Mouse (Mus musculus) limb, embryonic 14.5 days (tissue): ENCODE data around the gene Gm3336. TPM values are rescaled to one million over a fixed set of nuclear protein-coding genes. Genes with fewer than 3 reads are reported as not detected.

Experiments
- ATAC-seq: fragments of 200-750 bp; cut with Nextera tagmentation; 2 replicates; pipeline ENCODE4 v1.8.0; 2017; ENCODE audit warnings: low read depth, moderate number of reproducible peaks, moderate TSS enrichment; ENCODE audit not compliant: low FRiP score
- DNase-seq: peaks from one replicate; pipeline ENCODE4 v3.0.0-alpha.2; 2015; ENCODE audit warnings: low spot score
- H3K27ac ChIP-seq: fragments of 300-500 bp; sonication (generic); replicated peaks from 2 replicates; pipeline ENCODE4 v1.5.1; 2014; ENCODE audit warnings: low read depth, mild to moderate bottlenecking, low read length, moderate library complexity, mixed read lengths
- H3K27me3 ChIP-seq: fragments of 300-500 bp; sonication (generic); 2 replicates; pipeline ENCODE4 v1.6.1; 2014; ENCODE audit warnings: low read length, mixed read lengths; ENCODE audit not compliant: control insufficient read depth, insufficient read depth
- H3K36me3 ChIP-seq: fragments of 300-500 bp; sonication (generic); 2 replicates; pipeline ENCODE4 v1.6.1; 2014; ENCODE audit warnings: mild to moderate bottlenecking, low read length, moderate library complexity, mixed read lengths; ENCODE audit not compliant: control insufficient read depth, insufficient read depth
- H3K4me1 ChIP-seq: fragments of 300-500 bp; sonication (generic); 2 replicates; pipeline ENCODE4 v1.6.1; 2014; ENCODE audit warnings: antibody characterized with exemption, low read length, mixed read lengths; ENCODE audit not compliant: control insufficient read depth, insufficient read depth
- H3K4me2 ChIP-seq: fragments of 300-500 bp; sonication (generic); replicated peaks from 2 replicates; pipeline ENCODE4 v1.6.1; 2014; ENCODE audit warnings: low read depth, mild to moderate bottlenecking, low read length, moderate library complexity; ENCODE audit not compliant: severe bottlenecking
- H3K4me3 ChIP-seq: fragments of 300-500 bp; sonication (generic); replicated peaks from 2 replicates; pipeline ENCODE4 v1.5.1; 2014; ENCODE audit warnings: low read length
- H3K9ac ChIP-seq: fragments of 300-500 bp; sonication (generic); 2 replicates; pipeline ENCODE4 v1.6.1; 2014; ENCODE audit warnings: mild to moderate bottlenecking, low read depth, low read length, moderate library complexity; ENCODE audit not compliant: severe bottlenecking
- H3K9me3 ChIP-seq: fragments of 300-500 bp; sonication (generic); 2 replicates; pipeline ENCODE4 v1.6.1; 2016; ENCODE audit warnings: low read length; ENCODE audit not compliant: control insufficient read depth
- POLR2A ChIP-seq: fragments of 200-500 bp; IDR thresholded peaks from 2 replicates; pipeline ENCODE4 v1.8.0; 2012; ENCODE audit warnings: inconsistent platforms, mild to moderate bottlenecking, moderate library complexity, borderline replicate concordance; ENCODE audit not compliant: insufficient read depth, insufficient read length; ENCODE audit errors: extremely low read depth
- WGBS: fragments of 180-500 bp; shearing (Covaris S2); extraction: QIAGEN DNeasy Blood & Tissue Kit; methylation state at CpG from one replicate; pipeline ENCODE4 v1.1.7; 2014; 5-methylcytosine and 5-hydroxymethylcytosine counted together
- polyA plus RNA-seq, 2 experiments: library from polyadenylated mRNA; depleted of rRNA in 1 of 2; stranded (reverse) in 1 of 2; unstranded in 1 of 2; fragments of >200 nt; fragmentation: Nextera tagmentation in 1 of 2; extraction: Ambion mirVana in 1 of 2; gene quantifications; 2 replicates each; pipeline versions ENCODE4 v1.2.1 to v1.2.3; 2012 to 2014

Gene Gm3336
- polyA plus RNA-seq, 2 experiments: not detected

- Histone ChIP-seq H3K4me1 (peaks cover 15% of the 10 kb centered on the region; the same call in 1 of the 2 replicates), H3K9me3 (no peaks in the 10 kb centered on the region), H3K4me3 (no peak overlapping the region), H3K27ac (no peak overlapping the region), H3K9ac (no peak overlapping the region), H3K4me2 (no peak overlapping the region), H3K36me3 (peaks cover 41% of the 10 kb centered on the region), H3K27me3 (no peaks in the 10 kb centered on the region)
- no peak for DNase-seq
- 81% methylated on average over 6 of the region's 6 CpGs for WGBS
- no peak for TF ChIP-seq POLR2A
- no peak for ATAC-seq
These were observed 49.2 kb downstream of the Gm3336 start for GRCm38 (mm10) chr8:70767503-70767902.

GRCm38 (mm10) chr8:70768231-70768776, 50.0 kb downstream of the Gm3336 start:
- H3K9ac ChIP-seq: no peak overlapping the region
- ATAC-seq (no peak), DNase-seq (no peak)
- H3K4me1 ChIP-seq: peaks cover 17% of the 10 kb centered on the region
- no peak overlapping the region for H3K27ac ChIP-seq
- no peaks in the 10 kb centered on the region for H3K9me3 ChIP-seq
- H3K27me3 ChIP-seq: no peaks in the 10 kb centered on the region
- TF ChIP-seq POLR2A: no peak
- WGBS: 96% methylated on average over 32 of the region's 32 CpGs
- H3K36me3 ChIP-seq: peaks cover 50% of the 10 kb centered on the region
- no peak overlapping the region for H3K4me2 ChIP-seq
- H3K4me3 ChIP-seq: no peak overlapping the region

- Histone ChIP-seq H3K36me3 (peaks cover 56% of the 10 kb centered on the region), H3K4me2 (no peak overlapping the region), H3K9ac (no peak overlapping the region), H3K4me3 (no peak overlapping the region), H3K27me3 (no peaks in the 10 kb centered on the region), H3K27ac (no peak overlapping the region), H3K4me1 (peaks cover 24% of the 10 kb centered on the region), H3K9me3 (no peaks in the 10 kb centered on the region)
- ATAC-seq: no peak
- WGBS: 88% methylated on average over 16 of the region's 16 CpGs
- DNase-seq: no peak
- no peak for TF ChIP-seq POLR2A
These were observed 50.6 kb downstream of the Gm3336 start for GRCm38 (mm10) chr8:70768956-70769355.

- WGBS: 5% methylated on average over 26 of the region's 26 CpGs
- TF ChIP-seq POLR2A: no peak
- Histone ChIP-seq H3K36me3 (peaks cover 60% of the 10 kb centered on the region), H3K27ac (no peak overlapping the region), H3K4me3 (no peak overlapping the region), H3K4me1 (peaks cover 27% of the 10 kb centered on the region), H3K4me2 (no peak overlapping the region), H3K27me3 (no peaks in the 10 kb centered on the region), H3K9me3 (no peaks in the 10 kb centered on the region), H3K9ac (no peak overlapping the region)
- DNase-seq (peak; percentile 93), ATAC-seq (peak; percentile 72)
These were observed 51.0 kb downstream of the Gm3336 start for GRCm38 (mm10) chr8:70769359-70769758.

GRCm38 (mm10) chr8:70769858-70770257, 51.5 kb downstream of the Gm3336 start:
- TF ChIP-seq POLR2A: no peak
- Histone ChIP-seq H3K36me3 (peaks cover 65% of the 10 kb centered on the region), H3K4me1 (peaks cover 32% of the 10 kb centered on the region), H3K9ac (no peak overlapping the region), H3K9me3 (no peaks in the 10 kb centered on the region), H3K27ac (no peak overlapping the region), H3K27me3 (no peaks in the 10 kb centered on the region), H3K4me2 (no peak overlapping the region), H3K4me3 (no peak overlapping the region)
- no peak for ATAC-seq
- WGBS: 70% methylated on average over 12 of the region's 12 CpGs
- no peak for DNase-seq
